Mouse (Mus musculus) 3T3-L1 (cell line): ENCODE results near the gene Ccr3.
"Not testable (repeated sequence)": the region's sequence is repeated elsewhere in the genome, so short reads cannot be mapped to it uniquely, and the experiment has no call there.

Experiments used
- DNase-seq: peaks from one replicate; pipeline ENCODE4 v3.0.0-alpha.2; 2015; ENCODE audit warnings: low read depth, low spot score

Gene Ccr3

DNA sequence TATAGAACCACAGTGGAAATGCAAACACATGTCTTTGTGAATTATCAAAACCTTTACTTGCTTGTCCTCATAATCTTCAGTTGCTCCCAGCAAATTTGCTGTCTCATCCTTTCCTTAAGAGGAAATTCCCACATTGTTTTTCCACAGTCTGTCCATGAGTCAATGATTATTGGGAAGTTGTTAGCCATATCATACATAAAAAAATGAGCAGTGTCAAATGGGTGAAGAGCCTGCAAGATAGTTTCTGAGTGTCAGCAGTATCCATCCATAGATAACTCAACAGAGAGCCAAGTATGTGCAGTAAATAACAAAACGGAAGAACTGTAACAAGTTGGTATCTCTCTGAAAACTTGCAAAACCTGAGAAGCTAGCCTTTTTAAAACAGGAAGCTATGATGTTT lies at the start of gene Ccr3:
Gene Ccr3 (plus strand): TSS at position 301 of the 400 bp plus-strand sequence.
- DNase-seq: no peak

DNA sequence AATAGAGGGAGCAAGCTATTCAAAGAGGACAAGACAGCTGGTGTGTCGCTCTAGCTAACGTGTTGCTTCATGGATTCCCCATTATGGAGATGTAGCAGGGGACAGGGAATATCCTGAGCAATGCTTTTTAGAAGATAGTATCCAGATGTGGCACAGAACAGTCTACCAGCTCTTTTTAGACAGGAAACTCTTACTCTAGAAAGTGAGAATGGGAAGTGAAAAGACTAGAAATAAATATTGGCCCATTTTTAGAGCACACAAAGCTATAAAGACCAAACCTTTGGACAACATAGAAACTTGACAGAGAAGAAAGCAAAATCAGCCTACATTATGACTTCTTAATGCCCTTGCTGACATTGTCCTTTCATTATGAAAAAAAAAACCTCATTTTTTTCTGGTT lies 46.1 kb upstream of the Ccr3 start:
- DNase-seq: no peak

DNA sequence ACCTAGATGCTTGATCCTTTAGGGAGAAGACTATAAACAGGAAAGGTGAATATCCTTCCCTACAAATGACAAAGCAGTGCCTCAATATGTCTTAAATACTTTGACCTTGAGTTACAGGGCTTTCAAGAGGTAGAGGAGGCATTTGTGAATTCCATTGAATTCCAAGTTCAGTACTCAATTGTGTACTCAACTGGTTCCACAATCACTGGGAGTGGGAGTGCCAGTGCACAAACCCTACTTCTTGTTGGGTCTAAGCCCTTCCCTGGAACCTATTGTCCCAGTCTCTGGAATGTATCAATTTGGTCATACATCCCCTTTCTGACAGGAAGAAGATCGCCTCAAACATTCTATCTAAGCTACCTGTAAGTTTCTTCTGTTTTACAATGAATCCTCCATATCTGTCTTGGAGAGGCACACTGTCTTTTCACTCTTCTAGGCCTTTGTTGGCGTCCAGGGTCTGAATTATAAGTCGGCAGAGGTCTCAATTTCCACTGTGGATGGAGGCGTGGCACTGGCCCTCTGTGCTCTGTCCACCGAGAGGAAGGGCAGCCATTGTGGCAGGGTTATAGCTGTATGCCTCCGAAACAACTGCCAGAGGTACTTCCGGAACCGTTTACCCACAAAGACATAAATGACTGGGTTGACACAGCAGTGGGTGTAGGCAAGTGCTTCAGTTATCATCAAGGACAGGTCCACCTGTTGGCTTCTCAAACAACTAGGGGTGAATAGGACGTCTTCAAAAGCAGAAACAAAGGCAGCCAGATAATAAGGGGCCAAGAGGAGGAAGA lies 44.7 kb upstream of the Ccr3 start:
- no peak for DNase-seq

DNA sequence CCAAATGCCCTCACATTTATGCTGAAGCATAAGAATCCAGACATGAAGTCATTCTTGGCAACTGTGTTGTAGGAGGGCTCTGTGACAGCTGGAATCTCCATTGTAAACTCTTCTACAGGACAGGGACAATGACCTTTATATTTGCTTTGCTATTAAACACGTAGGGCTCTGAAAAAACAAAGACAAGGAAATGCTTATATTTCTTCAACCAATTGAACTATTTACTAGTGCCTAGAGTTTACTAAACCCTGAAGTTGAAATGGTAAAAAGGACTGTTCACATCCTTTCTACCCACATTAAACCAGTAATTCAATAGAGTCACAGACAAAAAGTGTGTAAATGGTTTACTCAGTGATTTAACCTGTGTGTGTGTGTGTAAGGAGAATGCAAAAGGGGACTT lies 43.5 kb upstream of the Ccr3 start, which contains the start of gene Ccr1l1:
Gene Ccr1l1 (minus strand): TSS at position 101 of the 400 bp plus-strand sequence.
- DNase-seq: no peak

DNA sequence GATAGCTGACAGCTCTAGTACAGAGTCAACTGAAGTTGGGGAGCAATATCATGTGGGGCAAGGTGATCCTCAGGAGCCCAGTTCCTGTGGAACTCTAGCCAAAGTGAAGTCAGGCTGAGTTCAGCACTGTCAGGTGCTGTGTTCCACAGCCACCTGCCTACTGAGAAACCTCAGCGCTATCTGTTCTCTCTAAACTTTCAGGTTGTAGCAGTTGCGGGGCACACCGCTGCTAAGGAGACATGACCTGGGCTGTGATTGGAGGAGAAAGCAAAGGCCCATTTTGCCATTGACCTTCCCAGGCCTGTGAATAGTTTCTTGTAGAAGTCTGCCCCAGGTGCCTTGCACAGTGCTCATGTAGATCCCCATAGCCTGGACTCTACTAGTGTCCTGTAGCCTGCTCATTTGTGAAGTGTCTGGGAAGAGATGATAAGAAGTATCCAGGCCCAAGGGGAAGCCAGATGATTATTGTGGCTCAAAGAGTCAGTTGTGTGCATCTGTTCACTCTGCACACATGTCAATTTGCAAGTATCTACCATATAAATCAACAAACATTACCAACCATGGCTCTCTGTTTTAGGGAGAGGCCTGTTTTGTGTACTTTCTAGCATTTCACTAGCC lies 40.8 kb upstream of the Ccr3 start:
- not testable (repeated sequence) for DNase-seq

DNA sequence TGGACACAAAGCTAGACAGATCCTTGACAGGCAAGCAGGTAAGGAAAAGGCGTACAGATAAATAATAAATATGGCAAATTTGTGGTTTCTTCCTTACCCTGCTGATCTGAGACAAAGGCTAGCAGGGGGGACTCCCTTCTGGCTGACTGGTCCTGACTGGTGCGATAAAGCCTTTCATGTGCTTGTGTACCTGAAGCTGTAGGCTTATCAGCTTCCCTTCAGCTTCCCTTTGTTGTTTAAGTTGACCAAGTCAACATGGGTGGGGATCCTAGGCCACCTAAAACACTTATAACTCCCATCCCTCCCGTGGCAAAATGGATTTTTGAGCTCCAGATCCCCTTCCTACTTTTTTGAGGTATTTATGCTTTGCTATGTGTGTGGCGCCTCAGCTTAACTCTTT lies 39.9 kb upstream of the Ccr3 start:
- DNase-seq: no peak

DNA sequence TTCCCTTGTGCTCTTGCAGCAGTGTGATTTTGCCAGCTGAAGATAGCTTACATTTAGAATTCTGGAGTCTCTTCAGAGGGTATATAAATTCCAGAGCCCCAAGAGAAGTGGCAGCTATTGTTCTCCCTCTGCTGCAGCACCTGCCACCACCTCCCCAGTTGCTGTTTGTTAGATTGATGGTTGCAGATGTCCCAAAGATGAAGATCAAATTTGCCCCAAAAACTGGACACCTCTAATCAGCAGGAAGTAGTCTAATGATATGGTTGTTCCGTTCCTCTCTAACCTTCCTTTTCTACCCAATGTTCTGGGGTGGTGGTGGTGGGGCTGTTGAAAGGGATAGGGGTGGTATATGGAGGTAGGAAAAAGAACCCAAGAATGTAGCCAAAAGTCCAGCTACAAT lies 39.1 kb upstream of the Ccr3 start:
- DNase-seq: no peak

DNA sequence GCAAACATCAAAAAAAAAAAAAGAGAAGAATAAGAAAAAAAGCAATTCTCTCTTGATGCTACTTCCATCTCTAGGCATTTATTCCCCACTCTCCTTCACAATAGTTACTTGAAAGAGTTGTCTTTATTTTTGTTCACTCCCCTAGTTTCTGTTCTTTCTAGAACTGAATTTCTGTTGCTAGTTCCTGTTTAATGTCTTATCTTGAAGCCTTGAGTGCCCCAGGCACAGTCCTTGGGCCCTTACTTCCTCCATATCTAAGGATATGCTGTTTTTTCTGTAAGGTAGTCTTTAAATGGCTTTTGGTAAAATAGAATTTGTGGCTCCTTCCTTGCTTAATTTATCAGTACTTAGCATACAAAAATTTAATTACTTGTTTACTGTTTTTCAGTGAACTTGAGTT lies 36.8 kb upstream of the Ccr3 start:
- no peak for DNase-seq

DNA sequence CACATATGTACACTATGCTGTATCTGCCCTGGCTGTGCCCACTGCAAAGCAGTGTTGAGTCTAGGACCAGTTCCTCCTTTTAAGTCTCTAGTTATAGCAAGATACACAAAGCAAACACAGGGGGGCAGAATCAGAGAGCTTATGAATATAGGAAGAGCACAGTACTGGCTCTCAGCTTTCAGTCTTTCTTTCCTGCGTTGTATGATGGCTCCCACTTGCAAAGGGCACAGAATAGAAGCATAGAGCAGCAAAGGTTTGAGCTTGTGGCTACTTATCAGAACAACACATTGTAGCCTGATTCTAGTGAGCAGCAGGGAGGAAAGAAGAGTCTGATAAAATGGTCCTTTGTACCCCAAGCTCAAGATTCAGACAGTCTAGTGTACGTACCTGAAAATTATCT lies 35.6 kb upstream of the Ccr3 start:
- peak; percentile 13 for DNase-seq

DNA sequence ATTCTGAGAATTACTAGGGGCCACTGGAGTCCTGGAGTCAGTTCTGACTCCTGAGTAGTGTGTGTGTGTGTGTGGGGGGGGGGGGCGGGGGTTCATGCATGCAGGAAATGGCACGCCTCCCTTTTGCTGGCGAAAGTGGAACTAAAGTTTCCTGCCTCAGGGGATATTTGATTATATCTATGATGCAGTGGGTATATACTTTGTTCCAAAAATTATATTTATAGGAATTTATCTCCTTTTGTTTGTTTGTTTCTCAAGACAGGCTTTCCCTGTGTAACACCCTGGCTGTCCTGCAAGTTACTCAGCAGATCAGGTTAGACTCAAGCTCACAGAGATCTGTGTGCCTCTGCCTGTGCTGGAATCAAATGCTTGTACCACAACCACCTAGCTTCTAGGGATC lies 32.1 kb upstream of the Ccr3 start:
- no peak for DNase-seq

DNA sequence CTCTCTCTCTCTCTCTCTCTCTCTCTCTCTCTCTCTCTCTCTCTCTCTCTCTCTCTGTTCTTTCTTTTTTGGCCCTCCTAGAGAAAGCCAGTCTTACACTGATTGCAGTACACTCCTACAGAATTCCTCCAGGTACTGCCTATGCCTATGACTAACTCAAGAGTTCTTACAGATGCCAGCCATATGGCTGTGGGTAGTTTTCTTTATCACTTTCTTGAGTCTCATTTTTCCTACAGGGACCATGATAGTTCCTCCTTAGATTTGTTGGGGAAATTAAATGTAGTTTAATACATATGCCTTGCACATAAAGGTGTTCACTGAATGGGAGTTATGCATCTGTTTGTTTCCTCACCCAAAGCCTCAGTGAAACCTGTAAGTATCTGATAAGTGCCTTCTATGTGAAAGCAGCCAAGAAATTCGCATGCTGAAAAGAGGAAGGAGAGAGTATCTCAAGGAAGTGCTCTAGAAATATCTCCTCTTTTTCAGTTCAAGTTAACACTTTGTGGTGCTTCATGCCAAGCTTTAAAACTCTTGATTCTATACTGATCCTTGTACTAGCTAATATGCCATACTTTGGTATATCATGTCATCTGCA lies 30.4 kb upstream of the Ccr3 start:
- no peak for DNase-seq

DNA sequence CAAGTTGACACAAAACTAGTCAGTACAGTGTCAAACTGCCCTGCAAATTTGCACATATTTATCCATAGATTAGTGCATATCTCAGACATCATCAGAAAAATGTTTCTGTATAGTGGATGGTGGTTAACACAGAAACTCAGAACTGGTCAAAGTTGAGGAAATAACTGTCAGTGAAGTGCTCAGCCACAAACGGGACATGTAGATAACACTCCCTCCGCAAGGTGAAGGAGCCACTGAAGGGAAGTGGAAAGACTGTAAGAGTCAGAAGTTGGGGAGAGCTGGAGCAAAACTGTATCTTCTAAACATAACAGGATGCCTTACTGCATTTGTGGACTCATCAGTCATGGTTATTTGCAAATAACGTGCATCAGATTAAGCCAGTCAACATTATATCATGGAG lies 24.1 kb upstream of the Ccr3 start:
- no peak for DNase-seq

DNA sequence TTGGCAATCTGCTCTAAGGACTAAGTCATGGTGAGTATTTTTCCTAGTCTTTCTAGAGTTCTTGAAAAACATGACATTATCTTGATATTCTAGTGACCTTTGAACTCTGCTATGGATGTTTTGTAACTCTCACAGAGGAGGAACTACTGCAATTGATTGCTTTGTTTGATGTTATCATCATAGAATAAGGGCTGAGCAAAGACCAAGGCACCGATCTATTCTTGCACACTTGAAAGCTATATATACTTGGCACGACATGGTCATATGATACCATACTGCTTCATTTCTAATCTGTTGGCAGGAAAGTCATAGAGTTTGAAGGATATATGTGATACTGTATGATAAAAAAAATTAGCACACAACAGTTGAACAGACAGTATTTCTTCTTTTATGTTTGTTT lies 22.0 kb upstream of the Ccr3 start:
- DNase-seq: no peak

DNA sequence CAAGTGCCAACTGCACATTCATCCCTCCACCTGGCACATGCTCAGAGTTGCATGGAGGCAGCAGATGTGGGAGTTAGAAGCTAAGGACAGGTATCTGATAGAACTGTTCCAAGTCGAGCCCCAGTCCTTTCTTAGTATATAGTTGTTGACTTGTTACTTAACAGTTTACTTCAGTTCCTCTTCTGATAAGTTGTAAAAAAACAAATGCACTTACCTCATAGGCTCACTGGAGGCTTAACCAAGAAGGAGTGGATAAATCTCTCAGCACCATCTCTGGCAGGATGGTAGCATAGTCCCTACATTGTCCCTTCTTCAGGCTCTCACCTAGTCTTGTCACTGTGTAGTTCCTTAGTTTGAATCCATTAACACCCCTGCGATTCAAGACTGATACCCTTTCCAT lies 9.1 kb upstream of the Ccr3 start:
- no peak for DNase-seq

DNA sequence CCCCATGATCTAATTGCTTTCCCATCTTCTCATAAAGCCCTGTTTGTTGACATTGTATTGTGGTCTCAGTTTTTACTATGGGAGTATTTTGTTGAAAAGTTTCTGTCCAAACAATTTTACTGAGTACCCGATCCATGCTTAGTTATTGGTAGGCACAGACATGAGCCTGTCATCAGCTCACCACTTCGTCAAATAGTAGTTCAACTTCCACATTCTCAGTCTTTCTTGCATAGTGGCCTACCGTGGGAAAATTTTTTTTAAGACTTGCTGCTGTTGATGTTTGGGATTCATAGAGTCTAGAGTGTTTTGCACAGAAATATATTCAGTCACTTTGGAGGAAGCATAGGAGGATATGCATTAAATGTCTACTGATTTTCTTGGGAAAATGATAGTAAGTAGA lies 8.5 kb upstream of the Ccr3 start:
- DNase-seq: no peak

DNA sequence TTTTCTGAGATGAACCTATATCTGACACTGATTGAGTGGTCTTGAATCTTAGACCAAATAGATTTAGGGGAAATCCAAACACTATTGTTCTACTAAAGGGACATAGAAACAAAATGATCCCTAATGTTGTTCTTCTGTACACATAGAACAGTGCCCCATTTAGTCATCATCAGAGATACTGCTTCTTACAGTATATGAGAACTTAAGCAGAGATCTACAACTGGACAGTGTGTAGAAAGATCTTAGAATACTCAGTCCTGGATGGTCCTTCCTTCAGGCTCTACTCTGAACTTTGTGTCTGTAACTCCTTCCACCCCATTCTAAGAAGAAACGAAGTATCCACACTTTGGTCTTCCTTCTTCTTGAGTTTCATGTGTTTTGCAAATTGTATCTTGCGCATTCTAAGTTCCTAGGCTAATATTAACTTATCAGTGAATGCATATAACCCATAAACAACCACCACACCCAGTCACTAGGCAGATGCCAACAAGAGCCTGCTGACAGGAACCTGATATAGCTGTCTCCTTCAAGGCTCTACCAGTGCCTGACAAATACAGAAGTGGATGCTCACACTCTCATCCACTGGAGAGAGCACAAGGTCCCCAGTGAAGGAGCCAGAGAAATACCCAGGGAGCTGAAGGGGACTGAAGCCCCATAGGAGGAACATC lies 6.7 kb upstream of the Ccr3 start:
- DNase-seq: no peak

DNA sequence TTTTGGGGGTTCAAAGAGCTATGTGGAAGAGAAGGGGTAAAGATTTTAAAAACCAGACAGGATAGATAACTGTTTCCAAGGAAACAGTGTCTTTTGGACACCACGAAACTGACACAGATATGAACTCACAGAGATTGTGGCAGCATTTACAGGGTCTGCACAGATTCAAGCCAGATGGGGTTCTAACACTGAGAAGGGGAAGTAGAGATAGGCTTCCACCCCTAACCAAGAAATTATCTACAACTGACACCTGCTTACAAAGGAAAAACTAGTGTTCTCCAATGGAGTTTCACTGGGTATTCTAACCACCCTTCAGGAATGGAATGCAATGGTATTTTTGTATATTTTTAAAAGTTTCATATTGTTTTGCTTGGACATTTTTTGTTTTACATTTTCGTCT lies 5.7 kb upstream of the Ccr3 start:
- DNase-seq: no peak

DNA sequence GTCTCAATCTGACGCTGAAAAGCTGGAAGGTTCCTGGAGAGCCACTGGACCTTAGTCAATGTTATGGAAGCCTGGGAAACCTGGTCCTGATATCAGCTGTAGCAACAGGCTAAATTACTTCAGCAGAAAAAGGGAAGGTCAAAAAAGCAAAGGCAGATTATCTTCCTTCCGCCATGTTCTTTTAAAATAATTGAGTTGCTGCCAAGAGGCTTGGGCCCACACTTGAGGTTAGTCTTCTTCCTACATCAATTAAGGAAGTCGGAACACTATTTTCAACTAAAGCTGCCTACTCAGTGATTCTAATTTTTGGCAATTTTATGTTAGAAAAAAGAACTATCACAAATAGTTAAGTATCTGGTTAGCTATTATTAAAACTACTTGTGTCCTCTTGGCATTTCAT lies 1.9 kb upstream of the Ccr3 start:
- DNase-seq: no peak

DNA sequence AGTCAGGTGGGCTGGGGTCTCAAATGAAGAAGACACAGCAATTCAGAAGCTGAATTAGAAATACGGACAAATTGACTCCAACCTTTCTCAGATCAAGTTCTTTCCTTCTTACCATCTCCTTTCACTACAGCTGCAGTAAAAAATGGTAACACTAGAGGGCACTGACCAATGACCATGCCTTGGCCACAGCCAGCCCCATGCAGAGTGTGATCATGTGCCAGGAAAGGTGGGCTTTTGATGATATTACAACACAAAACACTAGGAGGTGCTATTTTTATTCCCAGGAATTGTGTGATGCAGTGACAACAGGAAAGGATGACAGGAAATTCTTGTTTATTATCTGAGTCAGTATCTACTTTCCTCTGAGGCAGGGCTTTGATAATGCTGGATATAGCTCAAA lies 11.6 kb downstream of the Ccr3 start:
- DNase-seq: peak; percentile 63

DNA sequence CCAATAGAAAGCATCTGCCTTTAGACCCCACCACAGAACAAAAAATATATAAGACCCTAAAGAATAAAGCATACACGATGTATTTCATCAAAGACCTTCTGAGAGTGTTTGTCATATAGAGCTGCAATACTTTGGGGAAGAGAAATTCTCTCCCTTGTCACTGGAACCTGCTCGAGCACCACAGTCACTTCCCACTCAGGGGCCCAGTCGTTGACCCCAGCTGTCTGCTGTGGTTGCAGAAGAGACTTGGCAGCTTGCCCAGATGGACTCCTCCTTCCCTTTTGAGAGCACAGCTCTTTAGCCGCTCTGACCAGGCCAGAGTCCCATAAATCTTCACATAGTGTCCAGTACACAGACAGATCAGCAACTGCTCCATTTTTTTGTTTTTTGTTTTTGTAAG lies 15.9 kb downstream of the Ccr3 start:
- DNase-seq: peak; percentile 62

DNA sequence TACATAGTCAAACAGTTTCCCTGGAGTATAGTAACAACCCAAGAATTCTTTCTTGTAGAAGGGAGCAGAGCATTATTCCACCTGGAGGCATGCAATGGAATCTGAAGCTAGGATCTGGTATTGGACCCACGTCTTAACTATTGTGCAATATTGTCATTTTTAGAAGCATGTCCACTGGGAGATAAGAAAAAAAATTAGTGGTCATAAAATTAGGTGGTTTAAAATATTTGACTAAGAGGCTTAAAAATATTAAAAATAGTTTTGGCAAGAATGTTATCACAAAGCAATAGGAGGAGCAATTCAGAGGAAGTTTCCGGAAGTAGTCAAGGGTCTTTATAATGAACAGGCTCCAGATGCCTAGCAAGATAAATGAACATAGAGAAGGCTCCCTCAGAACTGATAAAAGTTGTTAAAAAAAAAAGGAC lies 16.4 kb downstream of the Ccr3 start:
- no peak for DNase-seq

DNA sequence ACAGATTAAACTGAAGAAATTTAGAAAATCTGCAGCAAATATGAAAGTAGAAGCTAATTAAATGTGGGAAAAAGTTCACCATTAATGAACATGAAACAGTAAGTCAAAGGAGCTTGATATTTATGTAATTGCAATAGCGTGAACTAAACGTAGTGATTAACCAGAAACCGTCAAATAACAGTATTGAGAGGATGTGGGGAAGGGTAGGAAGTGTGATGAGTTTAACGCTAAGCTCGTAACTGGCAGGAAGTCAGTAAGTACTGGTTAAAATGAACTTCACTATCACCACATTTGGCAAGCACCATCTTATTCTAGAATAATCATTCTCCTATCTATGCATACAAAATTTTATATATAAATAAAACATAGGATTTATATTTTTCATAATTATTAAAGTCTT lies 17.2 kb downstream of the Ccr3 start:
- no peak for DNase-seq

DNA sequence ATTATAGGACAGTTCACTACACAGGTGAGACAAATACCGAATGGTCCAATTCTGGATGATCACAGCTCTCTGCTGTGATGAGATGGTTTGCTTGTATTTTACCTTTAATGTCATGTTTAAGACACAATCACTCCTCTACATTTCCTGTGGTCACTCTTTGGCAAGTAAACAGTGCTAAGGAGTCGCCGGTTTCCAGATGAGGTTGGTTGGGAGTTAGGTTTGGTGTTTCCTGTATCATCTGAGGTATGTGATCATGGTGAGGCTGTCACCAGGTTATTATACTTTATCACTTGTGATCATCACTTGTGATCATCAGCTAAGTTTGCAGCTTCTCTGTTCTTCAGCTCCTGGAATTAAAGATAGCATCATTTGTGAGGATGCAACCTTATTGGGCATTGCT lies 19.2 kb downstream of the Ccr3 start:
- no peak for DNase-seq
